Mouse (Mus musculus) activated CD4-positive, CD25-positive, alpha-beta regulatory T cell, adult 9 weeks (primary cell): ENCODE measurements around the gene Olfr846. TPM values are rescaled to one million over a fixed set of nuclear protein-coding genes. Genes with fewer than 3 reads are reported as not detected.

Source experiments
- polyA plus RNA-seq: library from polyadenylated mRNA; unstranded; fragments of 100-300 nt; shearing (Covaris generic); gene quantifications from one replicate; pipeline ENCODE4 v1.2.1, GENCODE M21; 2017

Gene Olfr846
- polyA plus RNA-seq, result not detected

GRCm38 (mm10) chr9:19363905-19364304 is at the start of gene Olfr846:
Olfr846 (minus strand) TSS chr9:19364005.

DNA sequence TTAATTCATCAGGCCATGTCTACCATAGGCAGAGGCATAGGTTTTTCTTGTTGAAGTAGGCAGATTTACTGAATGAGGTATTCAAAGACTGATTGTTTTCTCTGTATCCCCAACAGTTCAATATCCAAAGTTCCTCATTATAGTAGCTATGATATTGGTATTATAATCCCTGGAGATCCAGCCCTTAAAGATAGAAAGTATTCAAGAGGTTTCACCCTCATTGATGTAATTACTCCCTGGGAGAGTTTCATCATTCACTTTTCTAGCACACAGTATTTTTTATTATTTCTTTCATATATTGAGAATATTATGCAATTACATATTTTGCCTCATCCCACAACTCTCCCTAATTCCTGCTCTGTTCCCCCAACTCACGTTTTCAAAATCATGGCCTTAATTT is 14.8 kb upstream of the Olfr846 start, which contains the start of gene Olfr847:
Gene Olfr847, minus strand, starts transcription at position 101 of the 400 bp plus-strand sequence.

DNA sequence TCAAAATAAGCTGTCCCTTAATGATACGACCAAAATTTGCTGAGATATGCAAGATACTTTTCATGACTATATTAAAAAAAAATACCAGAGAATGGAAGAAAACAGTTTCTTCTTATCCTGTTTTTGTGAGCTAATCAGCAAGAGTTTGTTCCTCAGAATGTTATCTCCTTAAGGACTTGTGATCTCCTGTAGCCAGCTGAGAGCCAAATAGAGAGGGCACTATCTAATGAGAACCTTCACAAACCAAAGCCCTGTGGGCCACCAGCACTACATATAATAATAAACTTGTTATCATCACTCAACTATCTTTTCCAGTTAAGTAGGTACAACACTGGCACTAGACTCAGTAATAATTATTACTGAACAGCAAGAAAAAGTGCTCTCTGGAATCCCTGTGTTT is 27.6 kb downstream of the Olfr846 start, which contains the start of gene Olfr845:
Gene Olfr845, plus strand, starts transcription at position 301 of the 400 bp plus-strand sequence.

DNA sequence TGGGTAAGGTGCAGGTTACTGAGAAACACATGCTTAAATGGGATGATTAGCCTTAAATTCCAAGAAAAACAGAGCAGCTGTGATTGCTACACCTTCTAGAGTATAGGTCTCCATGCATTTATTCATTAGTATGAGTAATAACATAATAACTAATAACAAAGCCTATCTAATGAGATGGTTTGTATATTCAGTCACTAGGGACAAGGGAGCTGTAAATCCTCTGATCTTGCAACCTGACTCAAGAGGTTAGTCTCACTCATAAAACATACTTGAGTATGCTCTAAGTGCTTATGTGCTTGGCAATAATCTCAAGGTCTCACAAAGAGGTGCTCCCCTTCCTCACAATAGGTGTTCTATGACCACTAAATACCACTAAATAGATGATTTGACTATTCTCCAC is 47.8 kb downstream of the Olfr846 start, which contains the start of gene Olfr844:
Gene Olfr844, plus strand, starts transcription at position 301 of the 400 bp plus-strand sequence.

Other genes with a start within 250 kb of the Olfr846 start
- not detected for gene Olfr836, start 243.6 kb downstream of the Olfr846 start, polyA plus RNA-seq
- gene Olfr837, start 227.7 kb downstream of the Olfr846 start, polyA plus RNA-seq, result not detected
- gene Olfr839-ps1, start 186.7 kb downstream of the Olfr846 start, polyA plus RNA-seq, result not detected
- not detected for gene Olfr843, start 112.0 kb downstream of the Olfr846 start, polyA plus RNA-seq
- gene Olfr844, start 47.7 kb downstream of the Olfr846 start, polyA plus RNA-seq, result not detected
- not detected for gene Olfr845, start 27.5 kb downstream of the Olfr846 start, polyA plus RNA-seq
- not detected for gene Olfr847, start 14.7 kb upstream of the Olfr846 start, polyA plus RNA-seq
- not detected for gene Olfr849, start 76.3 kb upstream of the Olfr846 start, polyA plus RNA-seq
- gene Olfr850, start 114.2 kb upstream of the Olfr846 start, polyA plus RNA-seq, result not detected
- not detected for gene Olfr851, start 129.3 kb upstream of the Olfr846 start, polyA plus RNA-seq
- not detected for gene Olfr853, start 177.1 kb upstream of the Olfr846 start, polyA plus RNA-seq
- not detected for gene Olfr854, start 203.4 kb upstream of the Olfr846 start, polyA plus RNA-seq
- gene Olfr855, start 218.6 kb upstream of the Olfr846 start, polyA plus RNA-seq, result not detected